Mouse (Mus musculus) forebrain, embryonic 11.5 days (tissue): ENCODE data around the gene Gcsh. TPM values are rescaled to one million over a fixed set of nuclear protein-coding genes. Genes with fewer than 3 reads are reported as not detected.

Experiments
- ATAC-seq: fragments of 200-750 bp; cut with Nextera tagmentation; replicated peaks from 2 replicates; pipeline ENCODE4 v1.8.0; 2017; ENCODE audit warnings: moderate TSS enrichment; ENCODE audit not compliant: low FRiP score
- DNase-seq: peaks from one replicate; pipeline ENCODE4 v3.0.0-alpha.2; 2017; ENCODE audit warnings: low spot score
- H3K27ac ChIP-seq: fragments of 300-500 bp; sonication (generic); 2 replicates; pipeline ENCODE4 v1.5.1; 2014; ENCODE audit warnings: low read depth, low read length
- H3K27me3 ChIP-seq: fragments of 300-500 bp; sonication (generic); 2 replicates; pipeline ENCODE4 v1.6.1; 2014; ENCODE audit warnings: mild to moderate bottlenecking, low read length, mixed read lengths; ENCODE audit not compliant: control insufficient read depth, insufficient read depth
- H3K36me3 ChIP-seq: fragments of 300-500 bp; sonication (generic); 2 replicates; pipeline ENCODE4 v1.6.1; 2014; ENCODE audit warnings: mild to moderate bottlenecking, low read length, moderate library complexity, mixed read lengths; ENCODE audit not compliant: control insufficient read depth, insufficient read depth
- H3K4me1 ChIP-seq: fragments of 300-500 bp; sonication (generic); replicated peaks from 2 replicates; pipeline ENCODE4 v1.6.1; 2014; ENCODE audit warnings: low read length, mixed read lengths; ENCODE audit not compliant: control insufficient read depth, insufficient read depth
- H3K4me2 ChIP-seq: fragments of 300-500 bp; sonication (generic); 2 replicates; pipeline ENCODE4 v1.6.1; 2014; ENCODE audit warnings: low read depth, mild to moderate bottlenecking, low read length, moderate library complexity, mixed read lengths; ENCODE audit not compliant: severe bottlenecking
- H3K4me3 ChIP-seq: fragments of 300-500 bp; sonication (generic); 2 replicates; pipeline ENCODE4 v1.5.1; 2014; ENCODE audit warnings: low read depth, low read length
- H3K9ac ChIP-seq: fragments of 300-500 bp; sonication (generic); 2 replicates; pipeline ENCODE4 v1.6.1; 2014; ENCODE audit warnings: low read length
- H3K9me3 ChIP-seq: fragments of 300-500 bp; sonication (generic); 2 replicates; pipeline ENCODE4 v1.6.1; 2016; ENCODE audit warnings: low read length, mixed read lengths; ENCODE audit not compliant: control insufficient read depth
- WGBS: fragments of 180-500 bp; shearing (Covaris S2); extraction: QIAGEN DNeasy Blood & Tissue Kit; methylation state at CpG from one replicate; pipeline ENCODE4 v1.1.7; 2014; 5-methylcytosine and 5-hydroxymethylcytosine counted together
- polyA plus RNA-seq: library from polyadenylated mRNA; unstranded; fragments of >200 nt; fragmentation: Nextera tagmentation; extraction: Ambion mirVana; gene quantifications from 2 replicates; pipeline ENCODE4 v1.2.1, GENCODE M21; 2014

The Gcsh gene
- polyA plus RNA-seq, result 159 and 166 TPM in 2 replicates

- Histone ChIP-seq H3K4me1 (peaks cover 6% of the 10 kb centered on the region; the same call in 1 of the 2 replicates), H3K27me3 (no peaks in the 10 kb centered on the region), H3K4me3 (peak within 1 kb of the TSS; percentile 66), H3K4me2 (peak within 1 kb of the TSS; percentile 87), H3K9me3 (no peaks in the 10 kb centered on the region), H3K27ac (no peak within 1 kb of the TSS), H3K36me3 (no peaks in the 10 kb centered on the region), H3K9ac (peak within 1 kb of the TSS; percentile 75)
- ATAC-seq (peak; percentile 100), DNase-seq (peak; percentile 99)
- under 1% methylated on average over 56 of the region's 56 CpGs for WGBS
These were observed at the start of gene Gcsh for GRCm38 (mm10) chr8:116993095-116993867. Gene Gcsh (minus strand): TSS chr8:116993537.

DNA sequence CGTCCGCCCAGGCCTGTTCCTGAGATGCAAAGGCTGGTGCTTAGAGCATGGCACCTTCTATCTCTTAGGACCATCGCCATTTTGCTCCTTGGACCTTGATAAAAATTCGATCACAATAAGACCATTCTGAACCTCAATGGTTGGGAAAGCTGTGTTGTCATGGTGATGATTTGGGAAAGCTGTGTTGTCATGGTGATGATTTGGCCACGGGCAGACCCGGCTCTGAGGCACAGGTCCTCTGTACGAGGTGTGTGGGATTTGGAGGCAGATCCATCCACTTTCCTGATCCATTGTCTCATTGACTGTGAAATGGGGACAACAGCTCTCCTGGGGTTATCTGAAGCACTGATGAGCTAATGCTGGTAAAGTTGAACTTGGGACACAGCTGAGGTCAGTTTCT is 46.5 kb upstream of the Gcsh start:
- Histone ChIP-seq H3K27me3 (no peaks in the 10 kb centered on the region), H3K4me2 (no peak overlapping the region), H3K4me1 (no peaks in the 10 kb centered on the region), H3K27ac (no peak overlapping the region), H3K4me3 (no peak overlapping the region), H3K9me3 (no peaks in the 10 kb centered on the region), H3K36me3 (no peaks in the 10 kb centered on the region), H3K9ac (no peak overlapping the region)
- DNase-seq, result no peak
- ATAC-seq, result no peak
- WGBS, result 56% methylated on average over 7 of the region's 7 CpGs

- H3K4me1 ChIP-seq, result no peaks in the 10 kb centered on the region
- H3K27ac ChIP-seq, result no peak overlapping the region
- no peak overlapping the region for H3K9ac ChIP-seq
- ATAC-seq, result no peak
- WGBS, result 91% methylated on average over 7 of the region's 7 CpGs
- no peak overlapping the region for H3K4me2 ChIP-seq
- H3K36me3 ChIP-seq, result no peaks in the 10 kb centered on the region
- no peak for DNase-seq
- no peaks in the 10 kb centered on the region for H3K9me3 ChIP-seq
- no peaks in the 10 kb centered on the region for H3K27me3 ChIP-seq
- H3K4me3 ChIP-seq, result no peak overlapping the region
These were observed 44.1 kb upstream of the Gcsh start for GRCm38 (mm10) chr8:117037374-117037935.

- no peak overlapping the region for H3K4me3 ChIP-seq
- WGBS, result 86% methylated on average over 3 of the region's 3 CpGs
- ATAC-seq (no peak), DNase-seq (no peak)
- no peaks in the 10 kb centered on the region for H3K36me3 ChIP-seq
- no peak overlapping the region for H3K4me2 ChIP-seq
- no peaks in the 10 kb centered on the region for H3K27me3 ChIP-seq
- no peaks in the 10 kb centered on the region for H3K9me3 ChIP-seq
- no peaks in the 10 kb centered on the region for H3K4me1 ChIP-seq
- H3K9ac ChIP-seq, result no peak overlapping the region
- H3K27ac ChIP-seq, result no peak overlapping the region
These were observed 40.1 kb upstream of the Gcsh start for GRCm38 (mm10) chr8:117033393-117033792.

GRCm38 (mm10) chr8:117032609-117033008 is 39.3 kb upstream of the Gcsh start:
- Histone ChIP-seq H3K9ac (no peak overlapping the region), H3K36me3 (no peaks in the 10 kb centered on the region), H3K4me3 (no peak overlapping the region), H3K27ac (no peak overlapping the region), H3K9me3 (no peaks in the 10 kb centered on the region), H3K4me1 (no peaks in the 10 kb centered on the region), H3K27me3 (no peaks in the 10 kb centered on the region), H3K4me2 (no peak overlapping the region)
- DNase-seq, result no peak
- no peak for ATAC-seq
- 84% methylated on average over 8 of the region's 8 CpGs for whole genome bisulfite sequencing

- H3K4me3 ChIP-seq, result no peak overlapping the region
- no peaks in the 10 kb centered on the region for H3K36me3 ChIP-seq
- no peaks in the 10 kb centered on the region for H3K9me3 ChIP-seq
- WGBS, result 73% methylated on average over 6 of the region's 6 CpGs
- H3K27ac ChIP-seq, result no peak overlapping the region
- H3K4me1 ChIP-seq, result no peaks in the 10 kb centered on the region
- H3K9ac ChIP-seq, result no peak overlapping the region
- H3K27me3 ChIP-seq, result no peaks in the 10 kb centered on the region
- ATAC-seq (no peak), DNase-seq (no peak)
- no peak overlapping the region for H3K4me2 ChIP-seq
These were observed 38.1 kb upstream of the Gcsh start for GRCm38 (mm10) chr8:117031476-117031875.

GRCm38 (mm10) chr8:117028686-117029085 is 35.3 kb upstream of the Gcsh start:
- WGBS, result 88% methylated on average over 10 of the region's 10 CpGs
- no peak for ATAC-seq
- no peak overlapping the region for H3K4me2 ChIP-seq
- no peak overlapping the region for H3K27ac ChIP-seq
- H3K9me3 ChIP-seq, result no peaks in the 10 kb centered on the region
- H3K4me1 ChIP-seq, result no peaks in the 10 kb centered on the region
- no peak for DNase-seq
- H3K27me3 ChIP-seq, result no peaks in the 10 kb centered on the region
- H3K9ac ChIP-seq, result no peak overlapping the region
- H3K36me3 ChIP-seq, result no peaks in the 10 kb centered on the region
- no peak overlapping the region for H3K4me3 ChIP-seq

DNA sequence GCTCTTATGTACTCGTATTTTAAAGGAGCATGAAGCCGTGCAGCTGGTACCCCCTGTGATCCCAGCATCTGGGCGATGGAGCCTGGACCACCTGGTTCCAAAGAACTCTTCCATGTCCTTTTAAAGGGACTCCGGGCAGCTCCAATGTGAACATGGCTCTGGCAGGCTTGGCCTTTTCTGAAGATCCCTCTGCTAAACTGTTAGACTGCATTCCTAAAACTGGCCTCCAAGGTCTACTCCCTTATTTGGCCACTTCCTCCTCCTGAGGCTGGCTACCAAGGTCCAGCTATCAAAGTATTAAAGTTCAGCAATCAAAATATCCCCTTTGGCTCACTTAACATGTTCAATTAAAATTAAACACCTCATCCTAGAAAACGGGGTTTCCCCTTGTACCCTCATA is 34.3 kb upstream of the Gcsh start:
- no peaks in the 10 kb centered on the region for H3K27me3 ChIP-seq
- no peak overlapping the region for H3K27ac ChIP-seq
- DNase-seq (no peak), ATAC-seq (no peak)
- no peaks in the 10 kb centered on the region for H3K9me3 ChIP-seq
- no peaks in the 10 kb centered on the region for H3K4me1 ChIP-seq
- H3K4me3 ChIP-seq, result no peak overlapping the region
- no peak overlapping the region for H3K4me2 ChIP-seq
- no peaks in the 10 kb centered on the region for H3K36me3 ChIP-seq
- no peak overlapping the region for H3K9ac ChIP-seq
- WGBS, result 85% methylated on average over 5 of the region's 5 CpGs
